Comparison of ENCODE assay signal across 13 mouse cellular contexts in the genomic region with DNA sequence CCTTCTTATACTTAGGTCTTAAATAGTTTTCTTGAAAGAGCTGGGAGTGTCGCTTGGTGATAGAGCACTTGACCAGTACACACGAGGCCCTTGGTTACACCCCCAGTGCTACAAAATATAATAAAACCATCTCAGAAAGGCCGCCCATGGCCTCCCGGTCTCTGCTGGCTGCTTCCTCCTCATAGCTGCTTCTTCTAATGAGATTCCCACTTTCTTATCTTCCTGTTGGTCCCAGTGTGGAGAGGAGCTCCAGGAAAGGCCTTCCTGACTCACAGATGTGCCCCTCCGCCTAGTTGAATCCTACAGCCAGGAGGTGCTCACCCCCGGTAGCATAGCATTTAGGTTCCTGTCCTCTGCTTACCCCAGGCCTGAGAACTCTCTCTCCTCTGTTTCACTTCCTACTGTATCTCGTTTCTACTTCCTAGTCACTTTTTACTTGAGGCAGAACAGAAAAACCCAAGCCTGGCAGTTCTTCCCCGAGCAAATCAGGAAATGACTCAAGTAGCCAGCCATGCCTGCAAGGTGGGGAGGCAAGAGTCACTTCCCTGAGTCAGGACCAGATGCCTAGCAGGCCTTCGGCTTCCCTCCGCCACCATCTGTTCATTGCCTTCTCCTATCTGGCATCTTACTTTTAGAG. TPM values are rescaled to one million over a fixed set of nuclear protein-coding genes. Genes with fewer than 3 reads are reported as not detected.
DNase-seq lines count a peak whose midpoint lies in the region; ATAC-seq and TF ChIP-seq lines count a peak whose summit lies in the region.
"Had no signal": no experiment of that assay in that cellular context is flagged by ENCODE, and none has a peak within 500 bp of the region (broad histone marks: within the 10 kb centered on the region; RNA-seq: fewer than 3 reads in every experiment).

No protein-coding gene starts in this region.

- H3K4me2 ChIP-seq in kidney, embryonic 16.5 days (replicated peaks; ENCODE audit: low read depth, low read length), result no peak overlapping the region
- no peak overlapping the region for H3K4me2 ChIP-seq in hindbrain, embryonic 12.5 days (replicated peaks)
- H3K4me2 ChIP-seq: embryonic facial prominence, embryonic 15.5 days had no signal

- TF ChIP-seq CTCF in cerebellum, adult 2 months (IDR thresholded peaks at IDR 0.05; ENCODE audit: borderline replicate concordance, insufficient read depth, low read depth, low read length), result no peak

- no peaks in the 10 kb centered on the region for H3K27me3 ChIP-seq in kidney, embryonic 16.5 days (ENCODE audit: insufficient read depth, low read length)
- H3K27me3 ChIP-seq in hindbrain, embryonic 12.5 days, result no peaks in the 10 kb centered on the region
- no peaks in the 10 kb centered on the region for H3K27me3 ChIP-seq in cerebellum, adult 2 months (ENCODE audit: control insufficient read depth, insufficient read depth, low read length)
- H3K27me3 ChIP-seq: embryonic facial prominence, embryonic 15.5 days had no signal

- TF ChIP-seq POLR2A in cerebellum, adult 2 months (IDR thresholded peaks at IDR 0.05; ENCODE audit: borderline replicate concordance, insufficient read depth, low read length), result no peak

- H3K9ac ChIP-seq in kidney, embryonic 16.5 days (replicated peaks; ENCODE audit: low read length), result no peak overlapping the region
- no peak overlapping the region for H3K9ac ChIP-seq in hindbrain, embryonic 12.5 days
- H3K9ac ChIP-seq: embryonic facial prominence, embryonic 15.5 days had no signal

- H3K4me1 ChIP-seq in kidney, embryonic 16.5 days (ENCODE audit: insufficient read depth, low read length), result peaks cover 6% of the 10 kb centered on the region
- peaks cover 22% of the 10 kb centered on the region for H3K4me1 ChIP-seq in brown adipose tissue, adult 24 weeks (ENCODE audit: control insufficient read depth, insufficient read depth, insufficient read length, low read length)
- no peaks in the 10 kb centered on the region for H3K4me1 ChIP-seq in hindbrain, embryonic 12.5 days
- no peaks in the 10 kb centered on the region for H3K4me1 ChIP-seq in cerebellum, adult 2 months (ENCODE audit: control insufficient read depth, insufficient read depth, low read length)
- H3K4me1 ChIP-seq: embryonic facial prominence, embryonic 15.5 days had no signal

- H3K9me3 ChIP-seq in kidney, embryonic 16.5 days (ENCODE audit: low read length), result no peaks in the 10 kb centered on the region
- no peaks in the 10 kb centered on the region for H3K9me3 ChIP-seq in hindbrain, embryonic 12.5 days (replicated peaks)
- H3K9me3 ChIP-seq: embryonic facial prominence, embryonic 15.5 days had no signal

- no peaks in the 10 kb centered on the region; the same call in 1 of the 2 replicates for H3K36me3 ChIP-seq in kidney, embryonic 16.5 days (ENCODE audit: insufficient read depth, low read length)
- H3K36me3 ChIP-seq in hindbrain, embryonic 12.5 days, result no peaks in the 10 kb centered on the region
- H3K36me3 ChIP-seq: embryonic facial prominence, embryonic 15.5 days had no signal

- ATAC-seq in kidney, embryonic 16.5 days (ENCODE audit: low FRiP score, low TSS enrichment), result no peak
- peak; percentile 93 for ATAC-seq in megakaryocyte progenitor cell, adult 5-6 weeks (replicated peaks; ENCODE audit: poor library complexity)
- no peak for ATAC-seq in hindbrain, embryonic 12.5 days (ENCODE audit: low FRiP score)

- peak; percentile 11 for DNase-seq in kidney, adult 11 months
- DNase-seq in A20 (ENCODE audit: low read depth, low spot score), result peak; percentile 84
- DNase-seq in cerebellum, adult 2 months, result no peak
- no peak for DNase-seq in right cerebral cortex, adult 18-20 months
- DNase-seq: cerebellum, adult 11-12 months; left cerebral cortex, postnatal 4 days; right cerebral cortex, postnatal 14 days had no signal

- no peak overlapping the region for H3K4me3 ChIP-seq in kidney, embryonic 16.5 days (ENCODE audit: low read length)
- peak overlapping the region; percentile 36 for H3K4me3 ChIP-seq in brown adipose tissue, adult 24 weeks (ENCODE audit: insufficient read depth, low read depth, low read length)
- H3K4me3 ChIP-seq in hindbrain, embryonic 12.5 days, result no peak overlapping the region
- no peak overlapping the region for H3K4me3 ChIP-seq in cerebellum, adult 2 months (replicated peaks; ENCODE audit: insufficient read depth, low read depth, low read length)
- H3K4me3 ChIP-seq: embryonic facial prominence, embryonic 15.5 days had no signal

- WGBS in kidney, embryonic 16.5 days, result 81% methylated on average over 10 of the region's 10 CpGs
- WGBS in hindbrain, embryonic 12.5 days, result 82% methylated on average over 10 of the region's 10 CpGs
- WGBS in cerebellum, adult 2 months, result 63% methylated on average over 10 of the region's 10 CpGs

- H3K27ac ChIP-seq in kidney, embryonic 16.5 days (ENCODE audit: low read length), result no peak overlapping the region
- H3K27ac ChIP-seq in brown adipose tissue, adult 24 weeks (replicated peaks; ENCODE audit: low read depth, low read length), result peak overlapping the region; percentile 86
- H3K27ac ChIP-seq in hindbrain, embryonic 12.5 days, result no peak overlapping the region
- no peak overlapping the region for H3K27ac ChIP-seq in cerebellum, adult 2 months (ENCODE audit: insufficient read depth, low read length)
- H3K27ac ChIP-seq: embryonic facial prominence, embryonic 15.5 days had no signal

RNA-seq across cellular contexts. Expression of gene Cdh5, which starts 9.2 kb away (rescaled TPM):
- 38.1 and 42.2 TPM in 2 replicates for polyA plus RNA-seq in kidney, embryonic 16.5 days (2015; fragmentation: Nextera tagmentation; extraction: Ambion mirVana)
- 53.4 and 61.0 TPM in 2 replicates for polyA plus RNA-seq in brown adipose tissue, adult 24 weeks (2012; ENCODE audit: insufficient read depth, insufficient read length, missing spikeins)
- total RNA-seq in megakaryocyte progenitor cell, adult 5-6 weeks (2015), result not detected in 2 replicates
- 0.07 TPM in 1 of 2 replicates, not detected in the other for total RNA-seq in megakaryocyte progenitor cell, adult 5-6 weeks (2017)
- polyA plus RNA-seq in hindbrain, embryonic 12.5 days (2016; fragmentation: Nextera tagmentation; extraction: Ambion mirVana), result 16.2 and 20.6 TPM in 2 replicates
- polyA plus RNA-seq in cerebellum, adult 2 months (2012; rRNA removed), result 9.9 and 10.3 TPM in 2 replicates
- total RNA-seq: megakaryocyte-erythroid progenitor cell, adult 5-6 weeks had no signal

RNA-seq across cellular contexts. Expression of gene Bean1, which starts 59.6 kb away (rescaled TPM):
- 2.3 and 2.5 TPM in 2 replicates for polyA plus RNA-seq in kidney, embryonic 16.5 days (2015; fragmentation: Nextera tagmentation; extraction: Ambion mirVana)
- polyA plus RNA-seq in brown adipose tissue, adult 24 weeks (2012; ENCODE audit: insufficient read depth, insufficient read length, missing spikeins), result 0.54 TPM in 1 of 2 replicates, not detected in the other
- total RNA-seq in megakaryocyte progenitor cell, adult 5-6 weeks (2015), result not detected in 2 replicates
- total RNA-seq in megakaryocyte progenitor cell, adult 5-6 weeks (2017), result not detected in 2 replicates
- 2.2 and 2.6 TPM in 2 replicates for polyA plus RNA-seq in hindbrain, embryonic 12.5 days (2016; fragmentation: Nextera tagmentation; extraction: Ambion mirVana)
- 21.8 and 23.0 TPM in 2 replicates for polyA plus RNA-seq in cerebellum, adult 2 months (2012; rRNA removed)
- total RNA-seq: megakaryocyte-erythroid progenitor cell, adult 5-6 weeks had no signal

Comparison
In these comparisons a context has a peak if more than half of its experiments do, and no peak if none do; other contexts are left out.
1. DNase-seq: peak in kidney, adult 11 months (single experiment) and A20 (single experiment); none in cerebellum, adult 2 months (0 of 2) and right cerebral cortex, adult 18-20 months (single experiment).